Mouse (Mus musculus): Measurements from ENCODE around the gene Sh3bp5. TPM values are rescaled to one million over a fixed set of nuclear protein-coding genes. Genes with fewer than 3 reads are reported as not detected.

Gene Sh3bp5
- polyA plus RNA-seq, 1 experiment from 2014 or later = 161 TPM

DNA sequence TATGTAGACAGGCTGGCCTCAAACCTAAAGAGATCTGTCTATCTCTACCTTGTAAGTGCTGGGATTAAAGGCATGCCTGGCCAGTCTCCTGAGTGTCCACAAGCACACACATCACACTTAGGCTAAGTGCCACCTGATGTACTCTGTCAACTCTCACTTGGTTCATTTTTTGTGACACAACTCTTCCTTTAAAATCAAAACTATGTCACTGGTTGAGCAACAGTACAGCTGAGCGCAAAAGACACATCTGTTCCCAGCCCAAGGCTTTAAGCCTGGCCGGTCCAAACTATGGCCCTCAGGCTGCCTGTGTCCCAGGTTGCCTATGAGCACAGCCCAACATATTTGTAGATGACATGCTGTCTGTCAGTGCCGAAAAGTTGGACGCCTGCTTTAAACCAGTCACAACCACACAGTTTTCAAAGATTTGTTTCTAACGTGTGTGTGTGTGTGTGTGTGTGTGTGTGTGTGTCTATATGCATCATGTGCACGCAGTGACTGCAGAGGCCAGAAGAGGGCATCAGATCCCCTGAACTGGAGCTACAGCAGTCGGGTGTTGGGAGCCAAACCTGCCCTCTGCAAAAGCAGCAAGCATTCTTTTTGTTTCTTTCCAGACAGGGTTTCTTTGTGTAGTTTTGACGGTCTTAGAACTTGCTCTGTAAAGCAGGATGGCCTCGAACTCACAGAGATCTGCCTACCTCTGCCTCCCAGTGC is 40.9 kb downstream of the Sh3bp5 start:
- no peak for ATAC-seq (replicated peaks)
- 93% methylated on average over 9 of the region's 9 CpGs for WGBS

DNA sequence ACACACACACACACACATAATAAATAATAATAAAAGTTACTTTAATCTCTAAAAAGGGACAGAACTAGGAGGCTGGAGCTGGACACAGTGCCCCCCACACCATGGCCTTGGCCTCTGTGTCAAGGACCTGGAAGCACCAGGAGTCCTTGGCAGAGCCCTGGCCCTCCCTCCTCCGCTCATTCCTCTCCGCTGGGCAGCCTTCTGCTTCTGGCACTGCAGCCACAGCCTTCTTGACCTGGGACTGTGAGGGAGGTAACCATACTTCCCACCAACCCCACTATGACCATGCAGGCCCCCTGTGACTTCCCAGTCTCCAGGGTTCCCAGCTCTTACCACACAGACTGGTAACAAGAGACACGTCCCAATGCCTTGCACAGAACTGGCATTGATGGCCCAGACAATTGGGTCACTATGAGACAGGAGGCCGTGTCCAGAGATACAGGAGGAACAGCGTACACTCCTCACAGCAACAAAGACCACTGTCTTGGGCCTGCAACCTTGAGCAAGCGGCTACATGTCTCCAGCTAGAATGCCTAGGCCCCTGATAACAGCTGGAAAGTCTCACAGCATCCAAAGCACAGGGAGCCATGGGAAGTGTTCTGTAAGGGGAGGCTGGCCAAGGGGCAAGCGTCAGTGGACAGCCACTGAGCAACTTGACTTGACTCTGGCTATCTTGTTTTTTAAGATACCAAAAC is 41.8 kb downstream of the Sh3bp5 start:
- H3K9ac ChIP-seq = no peak overlapping the region

More for the DNA sequence above, 40.9 kb downstream of the Sh3bp5 start:
- Histone ChIP-seq H3K4me2 (no peak overlapping the region), H3K36me3 (replicated peaks) (0 out of 2 replicates have a peak, but pooled peaks cover 3% of the 10 kb centered on the region), H3K9me3 (no peaks in the 10 kb centered on the region), H3K27me3 (replicated peaks) (no peaks in the 10 kb centered on the region), H3K9ac (no peak overlapping the region), H3K4me1 (no peaks in the 10 kb centered on the region), H3K4me3 (no peak overlapping the region), H3K27ac (no peak overlapping the region)

DNA sequence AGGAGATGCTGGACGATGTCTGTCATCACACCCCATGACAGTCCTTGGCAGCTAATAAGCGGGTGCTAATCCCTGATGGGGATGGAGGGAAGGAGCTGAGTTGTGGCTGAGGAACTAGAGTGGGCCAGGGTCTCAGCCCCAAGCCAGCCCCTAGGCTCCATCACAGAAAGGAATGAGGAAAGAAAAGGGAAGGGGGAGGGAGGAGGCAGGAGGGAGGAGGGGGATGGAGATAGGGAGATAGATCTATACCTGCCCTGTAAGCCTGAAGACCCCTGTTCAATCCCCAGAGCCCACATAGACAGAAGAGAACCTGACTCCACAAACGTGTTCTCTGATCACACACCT is 42.4 kb downstream of the Sh3bp5 start:
- H3K4me3 ChIP-seq = no peak overlapping the region
- no peaks in the 10 kb centered on the region for H3K9me3 ChIP-seq
- WGBS = 75% methylated on average over 3 of the region's 3 CpGs
- no peak for ATAC-seq (replicated peaks)
- no peaks in the 10 kb centered on the region for H3K4me1 ChIP-seq
- H3K27me3 ChIP-seq (replicated peaks) = no peaks in the 10 kb centered on the region
- no peak overlapping the region for H3K27ac ChIP-seq
- H3K4me2 ChIP-seq = no peak overlapping the region
- no peak overlapping the region for H3K9ac ChIP-seq
- 0 out of 2 replicates have a peak, but pooled peaks cover 3% of the 10 kb centered on the region for H3K36me3 ChIP-seq (replicated peaks)

More for the DNA sequence above, 41.8 kb downstream of the Sh3bp5 start:
- Histone ChIP-seq H3K27me3 (replicated peaks) (no peaks in the 10 kb centered on the region), H3K4me2 (no peak overlapping the region), H3K9me3 (no peaks in the 10 kb centered on the region), H3K4me1 (no peaks in the 10 kb centered on the region), H3K27ac (no peak overlapping the region), H3K4me3 (no peak overlapping the region), H3K36me3 (replicated peaks) (0 out of 2 replicates have a peak, but pooled peaks cover 3% of the 10 kb centered on the region)
- WGBS = 89% methylated on average over 7 of the region's 7 CpGs
- ATAC-seq (replicated peaks) = no peak

DNA sequence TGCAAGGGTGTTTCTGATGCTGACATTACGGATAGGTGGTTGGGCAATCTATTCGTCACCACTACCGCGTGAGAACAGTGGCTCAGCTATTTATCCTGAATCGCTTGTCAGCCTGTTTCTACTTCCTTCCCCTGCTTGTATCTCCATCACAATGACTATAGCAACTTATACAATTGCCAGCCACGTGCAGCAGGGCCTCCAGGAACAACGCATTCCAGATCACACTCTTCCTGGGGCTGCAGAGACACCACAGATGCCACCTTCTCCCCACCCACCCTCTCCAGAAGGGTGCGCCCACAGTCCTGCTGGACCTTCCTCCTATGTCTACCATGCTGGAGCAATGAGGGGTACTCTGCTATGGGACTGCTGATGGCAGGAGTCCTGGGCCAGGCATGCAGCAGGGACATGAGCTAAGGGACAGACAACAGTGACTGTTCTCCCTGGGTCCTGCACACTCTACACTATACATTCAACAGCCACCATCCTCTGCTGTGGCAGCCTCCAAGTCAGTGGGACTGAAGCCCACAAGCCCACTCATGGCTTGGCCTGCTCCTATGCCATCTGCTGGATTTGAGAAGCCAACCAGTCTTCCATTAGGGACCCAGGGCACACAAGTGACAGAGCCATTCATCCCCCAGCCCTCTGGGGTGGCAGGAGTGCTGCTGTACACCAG is 42.9 kb downstream of the Sh3bp5 start:
- Histone ChIP-seq H3K27ac (no peak overlapping the region), H3K27me3 (replicated peaks) (no peaks in the 10 kb centered on the region), H3K4me1 (no peaks in the 10 kb centered on the region), H3K9ac (no peak overlapping the region), H3K4me3 (no peak overlapping the region), H3K36me3 (replicated peaks) (0 out of 2 replicates have a peak, but pooled peaks cover 2% of the 10 kb centered on the region), H3K9me3 (no peaks in the 10 kb centered on the region), H3K4me2 (no peak overlapping the region)
- WGBS = 69% methylated on average over 8 of the region's 8 CpGs
- ATAC-seq (replicated peaks) = no peak

DNA sequence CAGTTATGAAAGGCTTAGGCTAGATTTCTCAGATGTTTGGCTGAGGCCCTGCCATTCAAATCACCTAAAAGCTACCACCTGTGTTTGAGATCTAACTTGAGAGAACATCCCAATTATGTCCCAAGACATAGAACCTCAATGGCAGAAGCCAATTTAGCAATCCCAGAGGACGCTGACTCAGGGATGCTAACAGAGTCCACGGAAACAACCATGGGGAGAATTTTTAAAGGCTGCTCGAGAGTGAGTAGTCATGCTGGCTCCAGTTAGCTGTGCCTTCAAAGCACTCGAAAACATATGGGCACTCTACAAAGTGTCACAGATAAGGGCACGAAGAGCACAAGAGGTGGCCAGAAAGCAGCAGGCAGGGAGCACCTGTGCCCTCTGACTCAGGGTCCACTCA is 43.6 kb downstream of the Sh3bp5 start:
- ATAC-seq (replicated peaks) = no peak
- WGBS = 81% methylated on average over 5 of the region's 5 CpGs
- no peaks in the 10 kb centered on the region for H3K36me3 ChIP-seq (replicated peaks)
- no peak overlapping the region for H3K4me2 ChIP-seq
- no peak overlapping the region for H3K4me3 ChIP-seq
- no peaks in the 10 kb centered on the region for H3K27me3 ChIP-seq (replicated peaks)
- no peaks in the 10 kb centered on the region for H3K9me3 ChIP-seq
- H3K9ac ChIP-seq = no peak overlapping the region
- H3K27ac ChIP-seq = no peak overlapping the region
- H3K4me1 ChIP-seq = no peaks in the 10 kb centered on the region

DNA sequence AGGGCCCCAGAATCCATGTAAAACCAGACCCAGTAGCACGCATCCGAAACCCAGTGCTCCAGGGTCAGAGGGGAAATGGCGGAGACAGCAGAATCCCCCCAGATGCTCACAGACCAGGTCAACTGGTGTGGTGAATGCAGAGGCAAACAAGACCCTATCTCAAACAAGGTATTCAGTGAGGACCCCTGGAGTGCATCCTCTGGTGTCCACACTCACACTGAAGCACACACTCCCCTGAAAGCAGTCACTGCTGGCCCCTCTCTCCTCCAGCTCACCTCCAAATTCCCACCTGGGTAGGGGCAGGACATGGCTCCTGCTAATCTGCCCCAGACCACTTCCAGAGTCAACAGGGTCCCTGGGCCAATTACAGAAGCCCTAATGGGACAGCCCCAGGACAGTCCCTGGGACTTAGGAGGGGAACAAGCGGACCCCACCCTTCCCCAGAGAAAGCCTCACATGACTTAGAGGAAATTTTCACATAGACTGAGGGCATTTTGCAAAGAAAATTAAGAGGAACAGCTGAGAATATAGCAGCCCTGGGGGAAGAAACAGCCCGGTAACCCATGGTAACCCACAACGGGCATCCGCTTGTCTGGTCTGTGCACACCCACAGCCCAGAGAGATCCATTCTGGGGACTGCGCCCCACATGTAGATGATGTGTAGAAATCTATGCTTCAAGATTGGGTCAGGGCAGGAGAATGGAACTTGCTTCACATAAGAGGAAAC is 46.3 kb downstream of the Sh3bp5 start:
- no peak for ATAC-seq (replicated peaks)
- no peaks in the 10 kb centered on the region for H3K9me3 ChIP-seq
- H3K9ac ChIP-seq = no peak overlapping the region
- no peaks in the 10 kb centered on the region for H3K36me3 ChIP-seq (replicated peaks)
- no peaks in the 10 kb centered on the region for H3K27me3 ChIP-seq (replicated peaks)
- WGBS = 93% methylated on average over 8 of the region's 8 CpGs
- H3K4me1 ChIP-seq = peaks cover 5% of the 10 kb centered on the region; the same call in 1 of the 2 replicates
- H3K27ac ChIP-seq = no peak overlapping the region
- no peak overlapping the region for H3K4me2 ChIP-seq
- no peak overlapping the region for H3K4me3 ChIP-seq

DNA sequence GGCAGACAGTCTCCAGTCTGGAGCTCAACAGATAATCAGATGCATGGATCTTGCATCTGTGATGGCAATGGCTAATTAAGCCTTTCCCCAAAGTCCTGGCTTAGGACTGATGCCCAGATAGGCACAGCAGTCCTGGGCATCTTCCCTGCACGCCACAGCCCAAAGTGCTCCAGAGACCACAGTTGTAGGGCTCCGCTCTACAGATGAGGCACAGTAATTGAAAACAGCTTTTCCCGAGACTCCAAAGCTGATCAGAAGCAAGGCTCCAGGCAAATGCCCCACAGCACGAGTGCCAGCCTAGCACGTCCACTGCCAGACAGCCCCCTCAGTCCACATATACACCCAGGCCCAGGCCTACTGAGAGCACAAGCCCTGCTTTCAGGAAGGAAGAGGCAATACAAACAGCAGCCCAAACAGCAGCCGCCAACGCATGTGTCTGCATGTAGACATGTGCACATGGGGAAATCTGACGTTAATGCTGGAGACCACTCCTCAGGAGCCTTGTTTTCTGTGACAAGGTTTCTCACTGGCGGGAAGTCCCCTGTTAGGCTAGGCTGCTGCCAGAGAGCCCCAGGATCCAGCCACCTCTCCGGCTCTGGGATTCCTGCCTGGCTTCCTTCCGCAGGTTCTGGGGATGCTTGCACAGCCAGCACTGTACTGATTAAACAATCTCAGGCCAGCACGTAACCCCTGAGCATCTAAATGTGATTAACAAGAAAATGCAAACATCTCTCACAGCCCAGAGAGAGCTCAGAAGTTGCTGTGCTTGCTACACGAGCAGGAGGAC is 47.6 kb downstream of the Sh3bp5 start:
- H3K4me1 ChIP-seq = peaks cover 9% of the 10 kb centered on the region; the same call in 1 of the 2 replicates
- ATAC-seq (replicated peaks) = no peak
- WGBS = 72% methylated on average over 13 of the region's 13 CpGs

DNA sequence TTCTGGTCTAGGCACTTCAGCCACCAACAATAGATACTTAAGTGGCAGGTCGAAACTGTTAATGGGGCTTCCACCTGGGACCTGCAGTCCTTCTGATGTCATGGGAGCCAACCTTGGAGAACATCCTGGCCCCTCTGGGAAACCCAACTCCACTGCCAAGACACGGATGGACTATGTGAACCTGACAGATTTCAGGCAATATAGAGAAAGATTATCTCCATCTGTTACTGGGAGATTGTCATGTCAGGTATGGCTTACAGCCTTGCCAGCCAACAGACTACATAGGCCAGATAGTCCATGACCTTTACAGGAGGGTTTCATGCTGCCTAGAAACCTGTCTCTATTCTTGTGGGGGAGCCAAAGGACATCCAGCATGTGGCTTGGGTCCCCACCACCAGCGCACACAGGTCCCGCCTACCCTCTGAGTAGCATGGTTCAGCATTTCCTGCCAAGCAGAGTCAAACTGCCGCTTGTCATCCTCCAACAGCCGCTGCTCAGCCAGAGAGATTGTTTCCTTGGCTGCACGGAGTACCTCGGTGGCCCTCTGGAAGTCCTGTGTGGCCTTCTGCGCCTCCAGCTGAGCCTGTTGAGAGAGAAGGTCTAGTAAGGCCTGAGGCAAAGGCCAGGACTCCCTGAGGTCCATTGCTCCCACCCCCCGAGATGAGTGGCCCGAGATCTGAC is 48.4 kb downstream of the Sh3bp5 start:
- Histone ChIP-seq H3K27ac (no peak overlapping the region), H3K9ac (no peak overlapping the region), H3K36me3 (replicated peaks) (0 out of 2 replicates have a peak, but pooled peaks cover 3% of the 10 kb centered on the region), H3K4me2 (no peak overlapping the region), H3K4me1 (peaks cover 9% of the 10 kb centered on the region; the same call in 1 of the 2 replicates), H3K4me3 (no peak overlapping the region), H3K9me3 (no peaks in the 10 kb centered on the region), H3K27me3 (replicated peaks) (no peaks in the 10 kb centered on the region)
- no peak for ATAC-seq (replicated peaks)
- WGBS = 82% methylated on average over 11 of the region's 11 CpGs

More for the DNA sequence above, 47.6 kb downstream of the Sh3bp5 start:
- Histone ChIP-seq H3K27ac (0 out of 2 replicates have a peak overlapping the region, but pooled peaks have one; percentile 8), H3K36me3 (replicated peaks) (0 out of 2 replicates have a peak, but pooled peaks cover 3% of the 10 kb centered on the region), H3K27me3 (replicated peaks) (no peaks in the 10 kb centered on the region), H3K9ac (no peak overlapping the region), H3K4me3 (no peak overlapping the region), H3K9me3 (no peaks in the 10 kb centered on the region), H3K4me2 (no peak overlapping the region)

DNA sequence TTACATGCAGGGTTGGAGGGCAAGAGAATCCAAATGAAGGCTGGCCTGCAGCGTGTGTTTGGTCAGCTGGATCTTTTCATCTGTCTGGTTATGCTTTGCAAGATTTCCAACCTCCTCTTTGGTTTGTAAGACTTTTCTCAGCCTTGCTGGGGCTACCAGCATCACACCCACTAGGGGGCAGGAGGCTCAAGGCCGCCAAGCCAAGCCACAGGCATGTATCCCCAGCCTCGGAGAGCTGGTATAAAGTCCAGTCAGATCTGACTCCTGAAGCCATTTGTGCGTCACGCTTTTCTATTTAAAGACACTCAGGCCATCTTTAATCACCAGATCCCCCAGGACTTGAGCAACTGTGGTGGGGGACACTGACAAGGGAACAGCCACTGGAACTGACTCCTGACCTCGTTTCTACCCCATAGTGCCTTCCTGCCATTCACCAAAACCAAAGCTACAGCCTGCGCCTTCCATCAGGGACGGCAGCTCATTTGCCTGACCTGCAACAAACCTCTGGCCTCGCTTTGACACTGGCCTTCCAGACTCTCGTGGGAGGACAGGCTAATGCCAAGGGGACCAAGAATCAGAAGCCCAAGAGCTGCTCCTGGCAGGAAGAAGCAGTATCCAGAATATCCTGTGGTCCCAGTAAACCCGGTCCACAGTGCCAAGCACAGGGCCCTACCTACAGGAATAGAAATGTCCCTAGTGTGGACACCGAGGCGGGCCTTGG is 49.7 kb downstream of the Sh3bp5 start:
- Histone ChIP-seq H3K4me2 (no peak overlapping the region), H3K4me3 (no peak overlapping the region), H3K9ac (no peak overlapping the region), H3K9me3 (no peaks in the 10 kb centered on the region), H3K36me3 (replicated peaks) (0 out of 2 replicates have a peak, but pooled peaks cover 3% of the 10 kb centered on the region), H3K27ac (no peak overlapping the region), H3K4me1 (peaks cover 9% of the 10 kb centered on the region; the same call in 1 of the 2 replicates), H3K27me3 (replicated peaks) (no peaks in the 10 kb centered on the region)
- no peak for ATAC-seq (replicated peaks)
- WGBS = 59% methylated on average over 13 of the region's 13 CpGs

DNA sequence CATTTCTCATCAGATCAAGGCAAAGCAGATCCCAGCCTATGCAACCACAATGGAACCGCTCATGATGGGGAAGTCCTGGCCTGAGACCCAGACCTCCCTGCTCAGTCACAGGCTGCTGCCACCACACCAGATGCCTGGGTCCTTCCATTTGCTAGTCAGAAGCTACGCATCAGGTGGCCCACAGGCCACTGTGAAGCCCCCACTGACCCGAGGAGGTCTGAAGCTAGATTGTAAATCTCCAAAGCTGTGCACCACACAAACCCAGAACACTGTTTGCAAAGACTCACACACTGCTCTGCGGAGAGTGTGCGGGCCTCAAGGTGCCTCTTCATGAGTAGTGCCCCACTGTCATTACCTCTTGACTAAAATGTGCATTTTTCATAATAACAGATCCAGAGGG is 50.5 kb downstream of the Sh3bp5 start:
- Histone ChIP-seq H3K27ac (no peak overlapping the region), H3K4me1 (peaks cover 9% of the 10 kb centered on the region; the same call in 1 of the 2 replicates), H3K4me2 (no peak overlapping the region), H3K36me3 (replicated peaks) (0 out of 2 replicates have a peak, but pooled peaks cover 3% of the 10 kb centered on the region), H3K27me3 (replicated peaks) (no peaks in the 10 kb centered on the region), H3K4me3 (no peak overlapping the region), H3K9ac (no peak overlapping the region), H3K9me3 (no peaks in the 10 kb centered on the region)
- no peak for ATAC-seq (replicated peaks)
- WGBS = 93% methylated on average over 5 of the region's 5 CpGs
